Mouse (Mus musculus): ENCODE measurements at regions not wholly inside any gene's neighbourhood (a gene's known extent, or its start where the extent isn't known, plus 50 kb on each side); places are given as distances from the start of the nearest gene placed in this dataset.
A peak's percentile ranks its signal among the peaks of the same experiment; 100 is the strongest.
"Not testable (repeated sequence)": the region's sequence is repeated elsewhere in the genome, so short reads cannot be mapped to it uniquely, and the experiment has no call there.

DNA sequence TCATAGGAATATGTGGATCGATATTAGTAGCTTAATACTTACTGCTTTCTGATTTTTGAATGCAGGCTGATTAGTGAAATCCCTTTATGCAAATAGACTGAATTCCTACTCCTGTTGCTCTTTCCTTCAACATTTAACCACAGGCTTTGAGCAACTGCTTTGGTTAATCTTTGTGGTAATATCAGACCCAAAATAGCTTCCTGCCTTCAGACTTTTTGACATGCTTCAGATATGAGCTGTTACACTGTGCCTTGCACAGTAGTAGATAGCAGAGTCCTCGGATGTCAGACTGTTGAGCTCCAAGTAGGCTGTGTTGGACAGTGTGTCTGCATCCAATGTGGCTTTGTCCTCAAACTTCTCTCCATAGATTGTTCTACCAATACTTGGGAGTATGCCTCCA is 1020.6 kb downstream of the Adam6a start:
- no peak for DNase-seq (ENCODE audit: low read depth)

DNA sequence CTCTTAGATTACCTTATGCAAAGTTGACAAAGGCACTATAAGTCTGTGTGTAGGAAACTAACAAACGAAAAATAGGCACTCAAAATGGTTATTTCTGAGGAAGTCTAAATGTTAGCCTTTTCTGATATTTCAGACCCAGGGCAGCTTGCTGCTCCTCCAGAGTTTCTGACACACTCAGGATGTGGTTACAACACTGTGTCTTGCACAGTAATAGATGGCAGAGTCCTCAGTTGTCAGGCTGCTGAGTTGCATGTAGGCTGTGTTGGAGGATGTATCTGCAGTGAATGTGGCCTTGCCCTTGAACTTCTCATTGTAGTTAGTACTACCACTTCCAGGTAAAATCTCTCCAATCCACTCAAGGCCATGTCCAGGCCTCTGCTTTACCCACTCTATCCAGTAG is 1039.7 kb downstream of the Adam6a start:
- DNase-seq (ENCODE audit: low read depth), result no peak

DNA sequence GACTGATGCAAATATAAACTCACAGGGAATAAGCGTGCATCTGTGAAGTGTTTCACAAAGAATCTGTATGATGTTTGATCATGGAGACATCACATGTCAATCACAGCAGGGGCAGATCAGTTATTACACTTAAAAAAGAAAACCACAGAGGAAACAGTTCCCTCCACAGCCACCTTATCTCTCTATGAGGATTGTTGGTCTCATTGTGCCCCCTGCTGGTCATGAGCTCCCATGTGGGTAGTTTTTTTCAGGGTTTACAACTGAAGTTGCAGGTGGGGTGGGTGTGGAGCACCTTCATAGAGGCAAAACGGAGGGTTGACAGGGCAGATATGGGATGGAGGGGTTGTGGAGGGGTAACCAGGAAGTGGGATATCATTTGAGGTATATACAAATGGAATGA is 1043.5 kb downstream of the Adam6a start:
- DNase-seq (ENCODE audit: low read depth), result peak; percentile 66

DNA sequence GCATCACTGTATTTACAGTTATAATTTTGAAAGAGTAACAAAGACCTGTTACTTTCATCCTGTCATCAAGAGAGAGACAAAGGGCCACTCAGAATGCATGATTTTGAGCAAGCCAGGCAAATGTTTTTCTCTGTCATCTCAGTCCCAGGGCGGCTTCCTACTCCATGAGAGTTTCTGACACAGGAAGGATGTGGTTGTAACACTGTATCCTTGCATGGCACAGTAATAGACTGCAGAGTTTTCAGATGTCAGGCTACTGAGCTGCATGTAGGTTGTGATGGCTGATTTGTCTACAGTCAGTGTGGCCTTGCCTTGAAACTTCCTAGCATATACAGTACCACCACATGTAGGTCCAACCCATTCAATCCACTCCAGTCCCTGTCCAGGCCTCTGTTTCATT is 1054.0 kb downstream of the Adam6a start:
- DNase-seq (ENCODE audit: low read depth), result no peak

DNA sequence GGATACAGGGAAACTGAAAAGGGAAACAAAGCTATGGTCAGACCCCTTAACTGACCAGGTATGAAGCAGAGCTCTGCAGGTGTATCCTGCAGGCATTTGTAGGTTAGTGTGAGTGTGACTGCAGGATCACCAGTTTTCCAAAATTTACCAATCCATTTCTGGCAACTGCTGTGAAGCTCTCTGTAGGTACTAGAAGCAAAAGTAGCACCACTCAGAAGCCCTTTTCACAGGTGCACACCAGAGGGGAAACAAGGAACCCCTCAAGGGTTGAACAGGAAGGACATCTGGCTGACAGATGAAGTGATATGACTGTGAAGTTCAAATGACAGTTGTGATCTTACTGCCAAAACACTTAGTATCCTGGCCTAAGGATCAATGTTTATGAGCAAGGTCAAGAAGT is 1065.5 kb downstream of the Adam6a start:
- DNase-seq (ENCODE audit: low read depth), result no peak

DNA sequence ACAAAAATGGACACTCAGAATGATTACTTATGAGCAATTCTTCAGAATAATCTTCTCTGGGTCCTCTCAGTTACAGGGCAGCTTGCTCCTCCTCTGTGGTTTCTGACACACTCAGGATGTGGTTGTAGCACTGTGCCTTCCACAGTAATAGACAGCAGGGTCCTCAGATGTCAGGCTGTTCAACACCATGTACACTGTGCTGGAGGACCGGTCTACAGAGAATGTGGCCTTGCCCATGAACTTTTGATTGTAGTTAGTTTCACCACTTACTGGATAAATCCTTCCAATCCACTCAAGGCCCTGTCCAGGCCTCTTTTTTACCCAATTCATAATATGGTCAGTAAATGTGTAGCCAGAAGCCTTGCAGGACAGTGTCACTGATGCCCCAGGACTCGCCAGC is 1068.4 kb downstream of the Adam6a start:
- peak; percentile 35 for DNase-seq (ENCODE audit: low read depth)

DNA sequence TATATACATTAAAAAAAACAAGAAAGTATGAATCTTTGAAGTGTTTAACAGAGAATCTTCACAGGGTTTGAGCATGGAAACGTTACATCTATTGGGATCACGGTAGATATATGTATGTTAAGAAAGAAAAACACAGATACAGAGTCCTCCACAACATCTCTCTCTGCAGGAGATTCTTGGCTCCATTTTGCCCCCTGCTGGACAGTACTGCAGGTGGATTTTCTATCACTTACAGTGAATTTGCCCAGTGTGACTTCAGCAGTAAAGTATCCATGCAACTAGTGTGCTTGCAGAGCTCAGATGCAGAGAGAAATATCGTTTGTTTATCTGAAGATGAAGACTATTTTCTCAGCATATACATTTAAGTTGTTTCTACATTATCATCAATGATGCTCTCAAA is 1071.5 kb downstream of the Adam6a start:
- peak; percentile 61 for DNase-seq (ENCODE audit: low read depth)

DNA sequence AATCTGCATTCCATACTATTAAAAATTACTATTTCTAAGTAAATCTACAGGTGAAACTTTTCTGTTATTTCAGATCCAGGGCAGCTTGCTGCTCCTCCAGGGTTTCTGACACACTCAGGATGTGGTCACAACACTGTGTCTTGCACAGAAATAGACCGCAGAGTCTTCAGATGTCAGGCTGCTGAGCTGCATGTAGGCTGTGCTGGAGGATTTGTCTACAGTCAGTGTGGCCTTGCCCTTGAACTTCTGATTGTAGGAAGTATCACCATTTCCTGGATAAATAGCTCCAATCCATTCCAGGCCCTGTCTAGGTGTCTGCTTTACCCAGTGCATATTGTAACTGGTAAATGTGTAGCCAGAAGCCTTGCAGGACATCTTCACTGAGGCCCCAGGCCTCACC is 1072.0 kb downstream of the Adam6a start:
- DNase-seq (ENCODE audit: low read depth), result peak; percentile 32

DNA sequence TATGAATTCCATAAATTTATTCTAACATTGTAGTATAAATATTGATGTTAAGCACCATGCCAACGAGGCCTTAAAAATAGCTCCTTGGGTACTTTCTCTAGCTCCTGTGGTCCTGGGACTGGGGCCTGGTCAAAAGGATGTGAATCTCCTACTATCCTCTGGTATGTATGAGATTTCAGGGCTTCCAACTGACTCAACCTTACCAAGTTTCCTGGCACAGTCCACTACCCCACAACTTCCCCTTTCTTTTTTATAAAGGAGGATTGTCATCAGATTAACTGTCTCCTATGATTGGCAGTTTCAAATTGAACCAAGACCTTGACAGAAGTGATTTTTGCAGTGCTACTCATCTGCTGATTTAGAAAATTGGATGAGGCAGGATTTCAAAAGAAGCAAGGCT is 1097.4 kb downstream of the Adam6a start:
- no peak for DNase-seq (ENCODE audit: low read depth)

DNA sequence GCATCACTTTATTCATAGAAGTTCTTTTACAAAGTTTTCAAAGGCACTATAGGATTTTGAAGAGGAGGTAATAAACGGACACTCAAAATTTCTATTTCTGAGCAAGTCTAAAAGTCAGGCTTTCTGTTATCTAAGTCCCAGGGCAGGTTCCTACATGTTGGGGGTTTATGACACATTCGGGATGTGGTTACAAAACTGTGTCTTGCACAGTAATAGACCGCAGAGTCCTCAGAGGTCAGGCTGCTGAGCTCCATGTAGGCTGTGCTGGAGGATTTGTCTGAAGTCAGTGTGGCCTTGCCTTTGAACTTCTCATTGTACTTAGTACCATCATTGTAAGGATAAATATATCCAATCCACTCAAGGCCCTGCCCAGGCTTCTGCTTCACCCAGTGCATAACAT is 1102.7 kb downstream of the Adam6a start:
- DNase-seq (ENCODE audit: low read depth), result no peak

DNA sequence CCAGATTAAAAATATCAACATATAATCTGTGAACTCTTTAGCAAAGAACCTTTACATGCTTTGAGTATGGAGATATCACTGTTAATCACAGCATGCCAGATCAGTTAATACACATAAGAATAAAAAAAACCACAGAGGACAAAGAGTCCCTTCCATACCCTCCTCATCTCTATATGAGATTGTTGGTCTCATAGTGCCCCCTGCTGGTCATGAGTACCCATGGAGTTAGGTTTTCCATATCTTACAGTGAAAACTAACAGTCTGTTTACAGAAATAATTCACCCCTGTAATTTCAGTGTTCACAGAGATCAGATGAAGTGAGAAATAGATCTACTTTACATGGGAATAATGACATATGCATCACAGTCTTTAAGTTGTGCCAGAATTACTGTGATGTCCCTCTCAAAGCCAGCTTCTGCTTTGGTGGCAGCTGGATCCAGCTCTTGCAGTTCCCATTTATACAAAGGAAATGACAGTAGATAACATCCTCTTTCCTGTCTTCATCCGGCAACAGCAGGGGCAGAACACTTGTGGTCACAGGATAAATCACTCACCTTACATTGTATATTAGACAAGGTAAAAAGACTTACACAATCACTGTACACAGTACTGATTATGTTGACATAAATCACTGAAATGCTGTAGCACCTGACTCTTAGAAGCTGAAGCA is 1106.9 kb downstream of the Adam6a start:
- peak; percentile 64 for DNase-seq (ENCODE audit: low read depth)

DNA sequence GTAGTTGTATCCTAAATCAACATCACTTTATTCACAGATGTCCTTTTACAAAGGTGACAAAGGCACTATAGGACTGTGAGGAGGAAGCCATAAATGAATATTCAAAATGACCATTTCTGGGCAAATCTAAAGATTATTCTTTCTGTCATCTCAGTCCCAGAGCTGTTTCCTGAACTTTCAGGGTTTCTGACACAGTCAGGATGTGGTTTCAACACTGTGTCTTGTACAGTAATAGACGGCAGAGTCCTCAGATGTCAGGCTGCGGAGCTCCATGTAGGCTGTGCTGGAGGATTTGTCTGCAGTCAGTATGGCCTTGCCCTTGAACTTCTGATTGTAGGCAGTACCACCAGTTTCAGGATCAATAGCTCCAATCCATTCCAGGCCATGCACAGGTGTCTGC is 1113.4 kb downstream of the Adam6a start:
- not testable (repeated sequence) for DNase-seq (ENCODE audit: low read depth)
